Mouse (Mus musculus) forebrain, postnatal 0 days (tissue): ENCODE measurements at regions not wholly inside any gene's neighbourhood (a gene's known extent, or its start where the extent isn't known, plus 50 kb on each side); places are given as distances from the start of the nearest gene placed in this dataset.

Experiments used
- ATAC-seq: fragments of 200-750 bp; cut with Nextera tagmentation; 2 replicates; pipeline ENCODE4 v1.8.0; 2017; ENCODE audit warnings: mild to moderate bottlenecking, moderate library complexity
- DNase-seq: peaks from one replicate; pipeline ENCODE4 v3.0.0-alpha.2; 2015
- H3K27ac ChIP-seq: fragments of 300-500 bp; sonication (generic); 2 replicates; pipeline ENCODE4 v1.5.1; 2014; ENCODE audit warnings: low read depth, mild to moderate bottlenecking, antibody characterized with exemption, low read length, moderate library complexity, mixed read lengths
- H3K27me3 ChIP-seq: fragments of 300-500 bp; sonication (generic); 2 replicates; pipeline ENCODE4 v1.6.1; 2014; ENCODE audit warnings: mild to moderate bottlenecking, low read length, mixed read lengths; ENCODE audit not compliant: insufficient read depth
- H3K36me3 ChIP-seq: fragments of 300-500 bp; sonication (generic); 2 replicates; pipeline ENCODE4 v1.6.1; 2014; ENCODE audit warnings: mild to moderate bottlenecking, moderate library complexity; ENCODE audit not compliant: insufficient read depth
- H3K4me1 ChIP-seq: fragments of 300-500 bp; sonication (generic); 2 replicates; pipeline ENCODE4 v1.6.1; 2014; ENCODE audit warnings: antibody characterized with exemption; ENCODE audit not compliant: insufficient read depth
- H3K4me2 ChIP-seq: fragments of 300-500 bp; sonication (generic); 2 replicates; pipeline ENCODE4 v1.6.1; 2014; ENCODE audit warnings: low read depth, mild to moderate bottlenecking, moderate library complexity
- H3K4me3 ChIP-seq: fragments of 300-500 bp; sonication (generic); 2 replicates; pipeline ENCODE4 v1.5.1; 2014; ENCODE audit warnings: low read depth, low read length, mixed read lengths
- H3K9ac ChIP-seq: fragments of 300-500 bp; sonication (generic); 2 replicates; pipeline ENCODE4 v1.6.1; 2014; ENCODE audit warnings: mild to moderate bottlenecking
- H3K9me3 ChIP-seq: fragments of 300-500 bp; sonication (generic); 2 replicates; pipeline ENCODE4 v1.6.1; 2016; ENCODE audit warnings: low read length
- CTCF ChIP-seq: sonication (generic); IDR thresholded peaks from 2 replicates; pipeline ENCODE4 v1.5.1; 2016; ENCODE audit warnings: antibody characterized with exemption, control low read depth, low read depth
- WGBS: fragments of 180-500 bp; shearing (Covaris S2); extraction: QIAGEN DNeasy Blood & Tissue Kit; methylation state at CpG from one replicate; pipeline ENCODE4 v1.1.7; 2014; 5-methylcytosine and 5-hydroxymethylcytosine counted together

GRCm38 (mm10) chr4:31225741-31226140 is 738.2 kb upstream of the Map3k7 start:
- Histone ChIP-seq H3K27me3 (no peaks in the 10 kb centered on the region), H3K9me3 (no peaks in the 10 kb centered on the region), H3K36me3 (no peaks in the 10 kb centered on the region), H3K4me1 (no peaks in the 10 kb centered on the region), H3K4me2 (no peak overlapping the region), H3K4me3 (no peak overlapping the region), H3K27ac (no peak overlapping the region), H3K9ac (no peak overlapping the region)
- no peak for ATAC-seq
- TF ChIP-seq CTCF = no peak
- WGBS = 63% methylated on average over 2 of the region's 2 CpGs
- DNase-seq = no peak

DNA sequence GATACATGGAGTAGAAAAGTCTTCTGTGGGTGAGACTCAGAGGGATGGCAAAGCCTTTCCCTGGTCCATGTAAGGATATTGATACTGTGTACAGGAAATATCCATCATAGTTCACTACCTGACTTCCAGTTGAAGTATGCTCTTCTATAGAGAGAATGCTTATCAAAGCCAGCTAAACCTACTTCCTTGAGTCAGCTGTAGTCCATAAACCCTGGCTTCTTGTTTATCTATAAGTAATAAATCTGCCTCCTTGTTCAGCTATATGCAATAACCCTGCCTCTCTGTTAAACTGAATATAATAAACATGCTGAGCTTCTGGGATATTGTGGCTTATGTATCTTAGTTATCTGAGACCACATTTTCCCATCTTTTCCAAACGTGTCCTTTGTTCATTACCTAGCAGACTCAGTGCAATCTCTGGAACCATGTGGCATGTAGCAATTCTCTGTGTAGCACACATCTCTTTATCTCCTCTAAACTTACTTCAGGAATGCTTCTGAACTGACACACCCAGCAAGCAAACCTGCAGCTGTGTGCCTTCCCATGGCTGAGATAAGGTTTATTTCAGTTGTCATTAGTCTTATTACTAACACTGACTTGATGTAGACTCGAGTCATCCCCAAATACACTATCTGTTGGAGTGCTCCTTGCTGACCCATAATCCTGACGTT is 694.9 kb upstream of the Map3k7 start:
- Histone ChIP-seq H3K36me3 (no peaks in the 10 kb centered on the region), H3K9ac (no peak overlapping the region), H3K27me3 (no peaks in the 10 kb centered on the region), H3K4me3 (no peak overlapping the region), H3K4me1 (no peaks in the 10 kb centered on the region), H3K9me3 (no peaks in the 10 kb centered on the region), H3K27ac (no peak overlapping the region), H3K4me2 (no peak overlapping the region)
- DNase-seq = no peak
- WGBS = 83% methylated on average over 3 of the region's 3 CpGs
- TF ChIP-seq CTCF = no peak
- no peak for ATAC-seq

- Histone ChIP-seq H3K27ac (no peak overlapping the region), H3K9ac (no peak overlapping the region), H3K4me3 (no peak overlapping the region), H3K27me3 (no peaks in the 10 kb centered on the region), H3K4me2 (no peak overlapping the region), H3K9me3 (no peaks in the 10 kb centered on the region), H3K36me3 (no peaks in the 10 kb centered on the region), H3K4me1 (no peaks in the 10 kb centered on the region)
- no peak for TF ChIP-seq CTCF
- ATAC-seq (no peak), DNase-seq (no peak)
- 84% methylated on average over 1 of the region's 1 CpGs for WGBS
These were observed 689.8 kb upstream of the Map3k7 start for GRCm38 (mm10) chr4:31274131-31274530.

DNA sequence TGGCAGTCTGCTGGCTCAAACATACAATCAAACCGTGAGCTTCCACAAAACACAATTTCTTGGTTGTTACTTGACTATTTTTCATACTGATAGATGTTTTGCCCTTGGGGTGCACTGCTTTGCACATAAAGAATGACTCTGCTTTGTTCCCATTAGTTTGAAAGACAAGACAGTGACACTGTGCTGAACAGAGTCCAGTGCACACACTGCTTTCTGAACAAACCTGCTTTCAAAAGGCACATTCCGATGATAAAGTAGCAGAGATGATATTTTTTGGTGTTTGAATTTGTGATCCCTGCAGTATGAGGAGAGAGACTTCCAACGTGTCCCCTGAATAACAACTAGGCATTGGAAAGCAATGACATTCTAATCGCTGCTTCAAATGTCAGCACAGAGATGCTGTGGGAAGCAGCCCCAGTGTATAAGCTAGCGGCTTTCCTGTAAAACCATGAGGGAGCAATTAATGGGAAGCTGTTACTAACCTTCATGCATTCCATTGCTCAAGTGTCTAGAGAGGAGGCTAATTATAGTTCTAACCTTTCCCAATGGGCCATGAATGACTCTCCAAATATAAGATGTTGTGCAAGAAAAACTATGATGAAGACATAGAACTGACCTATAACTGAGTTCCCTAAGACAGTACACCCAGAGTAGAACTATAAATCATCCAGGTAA is 673.5 kb upstream of the Map3k7 start:
- WGBS = 60% methylated on average over 5 of the region's 5 CpGs
- Histone ChIP-seq H3K9ac (no peak overlapping the region), H3K27me3 (no peaks in the 10 kb centered on the region), H3K27ac (no peak overlapping the region), H3K4me1 (no peaks in the 10 kb centered on the region), H3K9me3 (no peaks in the 10 kb centered on the region), H3K4me3 (no peak overlapping the region), H3K36me3 (no peaks in the 10 kb centered on the region), H3K4me2 (no peak overlapping the region)
- DNase-seq (no peak), ATAC-seq (no peak)
- no peak for TF ChIP-seq CTCF

DNA sequence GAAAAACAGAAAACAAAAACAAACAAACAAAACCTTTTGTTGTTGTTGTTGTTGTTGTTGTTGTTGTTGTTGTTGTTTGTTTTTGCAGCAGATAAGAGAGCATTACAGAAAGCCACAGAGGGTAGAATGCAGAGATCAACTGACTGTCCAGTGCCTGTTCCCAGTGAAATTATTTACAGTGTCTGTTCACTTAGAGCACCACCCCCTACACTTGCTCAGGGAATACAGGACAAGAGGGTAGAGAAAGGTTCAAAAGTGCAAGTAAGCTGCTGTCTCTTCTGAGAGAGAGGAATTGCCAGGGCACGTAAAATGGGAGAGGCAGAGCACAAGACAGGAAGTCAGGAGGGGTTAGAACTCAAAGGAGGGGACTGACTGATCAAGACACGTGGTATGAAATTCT is 670.1 kb upstream of the Map3k7 start:
- no peak overlapping the region for H3K4me2 ChIP-seq
- no peak for TF ChIP-seq CTCF
- 91% methylated on average over 2 of the region's 2 CpGs for WGBS

DNA sequence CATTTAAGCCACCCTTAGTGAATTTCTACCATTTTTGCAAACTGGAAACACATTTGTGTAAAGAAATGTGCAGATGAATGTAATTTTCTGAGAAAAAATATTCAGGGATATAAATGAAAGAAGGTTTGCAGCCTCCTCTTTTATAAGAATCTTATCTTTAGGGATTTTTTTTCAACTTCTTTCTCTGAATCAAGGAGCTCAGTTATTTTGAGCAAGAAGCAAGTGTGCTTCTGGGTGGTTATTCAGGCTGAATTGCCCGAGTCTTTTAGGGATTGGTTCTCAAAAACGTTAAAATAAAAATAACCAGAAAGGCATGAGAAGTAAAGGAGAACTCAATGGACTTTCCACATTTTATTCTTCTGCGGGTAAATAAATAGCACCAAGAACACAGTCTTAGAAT is 666.0 kb upstream of the Map3k7 start:
- Histone ChIP-seq H3K4me3 (no peak overlapping the region), H3K9me3 (no peaks in the 10 kb centered on the region)
- 85% methylated on average over 3 of the region's 3 CpGs for WGBS

More for the DNA sequence above, 670.1 kb upstream of the Map3k7 start:
- no peak overlapping the region for H3K4me3 ChIP-seq
- no peaks in the 10 kb centered on the region for H3K9me3 ChIP-seq
- ATAC-seq (no peak), DNase-seq (no peak)
- no peaks in the 10 kb centered on the region for H3K27me3 ChIP-seq
- no peaks in the 10 kb centered on the region for H3K36me3 ChIP-seq
- H3K27ac ChIP-seq = no peak overlapping the region
- H3K9ac ChIP-seq = no peak overlapping the region
- H3K4me1 ChIP-seq = no peaks in the 10 kb centered on the region

DNA sequence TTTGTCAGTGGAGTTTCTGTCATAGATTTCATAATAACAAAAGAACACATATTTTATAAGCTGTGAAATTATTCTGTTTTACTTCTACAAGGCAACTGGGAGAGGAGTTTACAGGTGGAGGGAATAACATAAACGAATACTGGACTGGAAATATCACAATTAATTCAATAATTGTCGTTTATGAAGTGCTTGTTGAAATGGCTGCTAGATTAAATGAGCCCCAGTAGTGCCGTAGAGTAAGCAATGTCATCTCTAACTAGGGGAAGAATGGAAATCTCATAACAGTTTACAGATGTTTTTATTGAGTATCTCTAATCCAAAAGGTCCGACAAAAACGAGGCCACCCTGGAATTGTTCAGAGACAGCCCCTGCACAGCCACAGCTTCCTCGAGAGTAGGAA is 644.6 kb upstream of the Map3k7 start:
- no peak for ATAC-seq
- TF ChIP-seq CTCF = no peak
- no peak for DNase-seq
- Histone ChIP-seq H3K4me3 (no peak overlapping the region), H3K4me2 (no peak overlapping the region), H3K4me1 (no peaks in the 10 kb centered on the region), H3K9me3 (no peaks in the 10 kb centered on the region), H3K9ac (no peak overlapping the region), H3K36me3 (no peaks in the 10 kb centered on the region), H3K27ac (no peak overlapping the region), H3K27me3 (no peaks in the 10 kb centered on the region)
- WGBS = 28% methylated on average over 6 of the region's 6 CpGs

More for the DNA sequence above, 666.0 kb upstream of the Map3k7 start:
- Histone ChIP-seq H3K4me2 (no peak overlapping the region), H3K4me1 (no peaks in the 10 kb centered on the region), H3K27ac (no peak overlapping the region), H3K9ac (no peak overlapping the region), H3K36me3 (no peaks in the 10 kb centered on the region), H3K27me3 (no peaks in the 10 kb centered on the region)
- TF ChIP-seq CTCF = no peak
- no peak for ATAC-seq
- no peak for DNase-seq
